Mouse (Mus musculus) forebrain, embryonic 13.5 days (tissue): ENCODE measurements around the gene Dusp22. TPM values are rescaled to one million over a fixed set of nuclear protein-coding genes. Genes with fewer than 3 reads are reported as not detected.

ENCODE experiments used
- ATAC-seq: fragments of 200-750 bp; cut with Nextera tagmentation; 2 replicates; pipeline ENCODE4 v1.8.0; 2017
- H3K27ac ChIP-seq: fragments of 300-500 bp; sonication (generic); 2 replicates; pipeline ENCODE4 v1.5.1; 2015; ENCODE audit warnings: inconsistent platforms, mild to moderate bottlenecking, moderate library complexity
- H3K27me3 ChIP-seq: fragments of 300-500 bp; sonication (generic); 2 replicates; pipeline ENCODE4 v1.6.1; 2015; ENCODE audit warnings: mild to moderate bottlenecking, inconsistent platforms
- H3K36me3 ChIP-seq: fragments of 300-500 bp; sonication (generic); 2 replicates; pipeline ENCODE4 v1.6.1; 2015; ENCODE audit warnings: mild to moderate bottlenecking, inconsistent platforms; ENCODE audit not compliant: poor library complexity, severe bottlenecking
- H3K4me1 ChIP-seq: fragments of 300-500 bp; sonication (generic); 2 replicates; pipeline ENCODE4 v1.6.1; 2015; ENCODE audit warnings: inconsistent platforms
- H3K4me2 ChIP-seq: fragments of 300-500 bp; sonication (generic); 2 replicates; pipeline ENCODE4 v1.6.1; 2015; ENCODE audit warnings: inconsistent platforms, mild to moderate bottlenecking, moderate library complexity
- H3K4me3 ChIP-seq: fragments of 300-500 bp; sonication (generic); 2 replicates; pipeline ENCODE4 v1.5.1; 2015; ENCODE audit warnings: mild to moderate bottlenecking, inconsistent platforms
- H3K9ac ChIP-seq: fragments of 300-500 bp; sonication (generic); 2 replicates; pipeline ENCODE4 v1.6.1; 2015; ENCODE audit warnings: mild to moderate bottlenecking, inconsistent platforms
- H3K9me3 ChIP-seq: fragments of 300-500 bp; sonication (generic); replicated peaks from 2 replicates; pipeline ENCODE4 v1.6.1; 2016; ENCODE audit warnings: inconsistent platforms
- WGBS: fragments of 180-500 bp; shearing (Covaris S2); methylation state at CpG from one replicate; pipeline ENCODE4 v1.1.7; 2015; 5-methylcytosine and 5-hydroxymethylcytosine counted together
- polyA plus RNA-seq: library from polyadenylated mRNA; unstranded; fragments of >200 nt; fragmentation: Nextera tagmentation; extraction: Ambion mirVana; gene quantifications from 2 replicates; pipeline ENCODE4 v1.2.1, GENCODE M21; 2015

Dusp22 gene
- polyA plus RNA-seq, 1 experiment from 2014 or later, result 9.3 TPM

DNA sequence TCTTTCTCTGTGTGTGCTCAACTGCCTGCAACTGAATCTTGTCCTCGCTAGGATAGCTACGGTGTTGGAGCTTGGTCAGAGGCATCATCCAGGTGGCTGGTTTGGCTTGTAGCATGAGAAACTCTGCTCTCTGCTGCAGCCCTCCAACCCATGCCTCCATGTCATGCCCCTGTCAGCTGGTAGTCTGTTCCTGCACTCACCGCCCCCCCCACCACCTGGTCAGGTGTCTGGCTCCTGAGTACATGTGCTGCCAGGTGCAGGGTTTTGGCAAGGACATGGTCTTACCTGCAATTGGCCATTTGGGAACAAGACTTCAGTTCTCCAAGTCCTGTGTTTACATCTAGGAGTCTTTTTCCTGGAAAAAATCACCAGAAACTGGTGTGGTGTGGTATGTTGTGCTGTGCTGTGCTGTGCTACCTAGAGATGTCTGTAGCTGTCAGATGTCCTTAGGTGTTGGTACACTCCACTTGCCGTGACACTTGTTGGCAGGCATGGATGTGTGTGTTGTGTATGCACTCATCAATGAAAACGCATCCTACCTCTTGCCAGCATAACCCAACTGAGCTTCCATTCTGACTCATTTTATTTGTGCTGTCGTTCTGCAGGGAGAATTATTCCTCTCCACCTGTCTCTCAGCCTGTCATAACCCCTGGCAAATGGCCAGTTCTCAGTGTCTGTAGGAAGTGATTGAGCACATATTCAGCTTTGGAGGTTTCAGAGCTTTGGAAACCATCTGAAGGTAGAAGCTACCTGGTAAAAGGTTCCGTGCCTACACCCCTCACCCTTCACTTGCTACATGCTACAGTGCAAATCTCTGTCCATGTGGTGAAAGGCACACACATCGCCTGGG, 44.7 kb downstream of the Dusp22 start:
- no peaks in the 10 kb centered on the region for H3K27me3 ChIP-seq
- no peak overlapping the region for H3K4me3 ChIP-seq
- H3K4me1 ChIP-seq, result no peaks in the 10 kb centered on the region
- H3K27ac ChIP-seq, result no peak overlapping the region
- WGBS, result 90% methylated on average over 8 of the region's 8 CpGs
- H3K36me3 ChIP-seq, result no peaks in the 10 kb centered on the region
- no peak overlapping the region for H3K4me2 ChIP-seq
- H3K9ac ChIP-seq, result no peak overlapping the region
- no peaks in the 10 kb centered on the region for H3K9me3 ChIP-seq
- no peak for ATAC-seq

DNA sequence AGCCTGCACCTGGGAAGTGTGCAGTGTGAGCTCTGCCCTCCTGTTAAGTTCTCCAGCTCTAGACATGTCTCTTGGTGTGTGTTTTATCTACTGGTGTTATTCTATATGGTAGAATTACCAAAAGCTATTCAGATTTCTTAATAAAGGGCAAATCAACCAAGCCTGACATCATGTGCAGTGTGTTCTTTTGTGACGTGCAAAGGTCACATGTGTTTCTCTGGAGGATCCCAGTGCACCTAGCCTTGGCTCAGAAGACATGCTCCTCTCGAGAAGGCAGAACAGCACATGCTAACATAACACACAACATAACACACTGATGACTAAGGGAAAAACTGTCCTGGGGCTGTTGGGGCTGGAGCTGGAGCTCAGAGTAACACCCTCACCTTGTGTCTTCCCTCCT, 51.3 kb downstream of the Dusp22 start:
- no peak for ATAC-seq
- 80% methylated on average over 2 of the region's 2 CpGs for WGBS

DNA sequence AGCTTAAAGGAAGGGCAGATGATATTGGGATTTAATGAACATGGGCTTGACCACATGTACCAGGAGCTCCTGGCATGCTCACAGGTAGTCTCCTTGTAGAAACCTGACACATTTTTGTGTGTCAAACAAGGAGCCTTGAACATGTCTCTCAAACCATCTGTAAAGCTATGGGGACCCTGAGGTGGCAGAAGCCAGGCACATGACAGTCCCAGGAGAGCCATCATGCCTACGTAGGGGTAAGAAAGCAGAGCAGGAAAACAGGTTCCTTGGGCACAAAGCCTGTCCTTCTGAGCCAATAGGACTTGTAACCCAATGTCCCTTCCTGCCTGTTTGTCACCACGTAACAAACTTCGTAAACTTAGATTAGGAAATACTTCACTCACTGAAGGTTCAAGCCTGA, 51.9 kb downstream of the Dusp22 start:
- no peaks in the 10 kb centered on the region for H3K4me1 ChIP-seq
- WGBS, result 99% methylated on average over 3 of the region's 3 CpGs
- H3K4me2 ChIP-seq, result no peak overlapping the region
- no peak for ATAC-seq
- no peak overlapping the region for H3K27ac ChIP-seq
- H3K9me3 ChIP-seq, result no peaks in the 10 kb centered on the region
- H3K27me3 ChIP-seq, result no peaks in the 10 kb centered on the region
- no peak overlapping the region for H3K4me3 ChIP-seq
- H3K36me3 ChIP-seq, result no peaks in the 10 kb centered on the region
- no peak overlapping the region for H3K9ac ChIP-seq

More for the DNA sequence above, 51.3 kb downstream of the Dusp22 start:
- no peak overlapping the region for H3K4me3 ChIP-seq
- H3K36me3 ChIP-seq, result no peaks in the 10 kb centered on the region
- H3K4me1 ChIP-seq, result no peaks in the 10 kb centered on the region
- no peaks in the 10 kb centered on the region for H3K9me3 ChIP-seq
- H3K27me3 ChIP-seq, result no peaks in the 10 kb centered on the region
- no peak overlapping the region for H3K27ac ChIP-seq
- H3K9ac ChIP-seq, result no peak overlapping the region
- no peak overlapping the region for H3K4me2 ChIP-seq

DNA sequence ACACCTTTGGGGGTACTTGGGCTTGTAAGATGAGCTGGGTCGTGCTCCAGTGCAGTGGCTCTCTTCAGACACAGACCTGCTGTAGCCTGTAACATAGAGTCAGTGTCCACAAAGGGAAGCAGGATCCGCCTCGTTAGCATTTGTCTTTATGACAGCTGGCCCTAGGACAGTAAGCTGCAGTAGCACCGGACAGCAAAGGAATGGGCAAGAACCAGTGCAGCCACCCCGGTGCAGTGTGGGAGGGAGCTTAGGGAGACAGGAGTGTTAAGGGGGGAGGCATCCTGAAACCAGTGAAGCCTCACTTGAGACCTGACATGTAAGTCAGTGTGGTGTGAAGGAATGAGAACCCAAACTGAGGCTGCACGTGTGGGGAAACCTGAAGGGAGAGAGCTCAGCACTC, 52.5 kb downstream of the Dusp22 start:
- no peaks in the 10 kb centered on the region for H3K4me1 ChIP-seq
- WGBS, result 79% methylated on average over 6 of the region's 6 CpGs
- H3K27ac ChIP-seq, result no peak overlapping the region
- H3K36me3 ChIP-seq, result no peaks in the 10 kb centered on the region
- H3K4me3 ChIP-seq, result no peak overlapping the region
- H3K9ac ChIP-seq, result no peak overlapping the region
- no peaks in the 10 kb centered on the region for H3K27me3 ChIP-seq
- H3K9me3 ChIP-seq, result no peaks in the 10 kb centered on the region
- no peak for ATAC-seq
- H3K4me2 ChIP-seq, result no peak overlapping the region

DNA sequence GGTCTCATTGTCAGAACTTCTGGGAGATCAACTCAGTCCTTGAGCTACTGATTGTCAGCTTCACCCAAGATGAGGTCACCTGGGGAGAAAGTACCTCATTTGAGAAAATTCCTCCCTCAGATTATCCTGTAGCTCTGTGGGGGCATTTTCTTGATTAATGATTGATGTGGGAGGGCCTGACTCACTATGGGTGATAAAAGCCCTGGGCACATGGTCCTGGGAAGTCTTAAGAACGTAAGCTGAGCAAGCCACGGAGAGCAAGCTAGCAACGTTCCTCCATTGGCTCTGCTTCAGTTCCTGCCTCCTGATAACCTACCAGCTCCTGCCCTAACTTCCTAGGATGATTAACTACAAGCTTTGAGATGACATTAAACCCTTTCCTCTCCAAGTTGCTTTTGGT, 53.8 kb downstream of the Dusp22 start:
- Histone ChIP-seq H3K4me2 (no peak overlapping the region), H3K9me3 (no peaks in the 10 kb centered on the region), H3K9ac (no peak overlapping the region), H3K36me3 (no peaks in the 10 kb centered on the region), H3K27ac (no peak overlapping the region), H3K27me3 (no peaks in the 10 kb centered on the region), H3K4me3 (no peak overlapping the region), H3K4me1 (no peaks in the 10 kb centered on the region)
- no peak for ATAC-seq
- 90% methylated on average over 3 of the region's 3 CpGs for WGBS

DNA sequence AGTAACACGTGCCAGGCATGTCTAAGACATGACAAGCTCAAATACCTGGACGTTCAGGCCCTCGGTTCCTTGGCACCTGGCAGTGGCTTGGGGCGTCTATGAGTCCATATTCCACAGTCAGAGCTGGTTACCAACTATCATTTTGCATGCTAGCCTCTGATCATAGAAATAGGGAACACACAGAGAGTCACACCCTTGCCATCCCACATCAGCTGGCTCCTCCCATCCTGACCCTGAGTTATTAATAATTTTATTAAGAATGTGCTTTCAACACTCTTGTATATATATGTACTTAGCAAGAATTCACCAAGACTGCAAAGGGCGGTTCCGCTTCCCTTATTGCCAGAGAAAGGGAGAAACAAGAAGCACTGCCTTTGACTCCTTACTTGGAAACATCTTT, 54.8 kb downstream of the Dusp22 start:
- Histone ChIP-seq H3K9ac (no peak overlapping the region), H3K4me3 (no peak overlapping the region), H3K4me2 (no peak overlapping the region), H3K27ac (no peak overlapping the region), H3K36me3 (no peaks in the 10 kb centered on the region), H3K4me1 (no peaks in the 10 kb centered on the region), H3K27me3 (no peaks in the 10 kb centered on the region), H3K9me3 (no peaks in the 10 kb centered on the region)
- 92% methylated on average over 6 of the region's 6 CpGs for WGBS
- no peak for ATAC-seq

DNA sequence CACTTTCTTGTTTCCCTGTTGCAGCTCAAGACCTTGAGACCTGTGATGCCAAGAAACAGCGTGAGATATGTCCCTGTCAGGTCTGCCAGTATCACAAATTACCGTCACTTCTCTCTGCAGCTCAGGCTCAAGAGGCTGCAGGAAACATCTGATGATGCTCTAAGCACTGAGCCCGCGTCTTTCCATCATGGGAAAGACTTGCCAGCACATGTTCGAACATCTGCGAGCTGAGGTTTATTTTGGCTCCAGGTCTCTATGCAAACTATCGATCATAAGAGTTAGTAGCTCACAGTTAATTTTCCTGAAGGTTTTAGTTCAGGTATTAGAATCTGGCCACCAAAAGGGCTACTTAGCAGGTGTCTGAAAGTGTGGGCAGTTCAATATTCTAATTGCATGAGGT, 55.3 kb downstream of the Dusp22 start:
- WGBS, result 97% methylated on average over 7 of the region's 7 CpGs
- Histone ChIP-seq H3K4me3 (no peak overlapping the region), H3K9me3 (no peaks in the 10 kb centered on the region), H3K27me3 (no peaks in the 10 kb centered on the region), H3K4me2 (no peak overlapping the region), H3K36me3 (no peaks in the 10 kb centered on the region), H3K27ac (no peak overlapping the region), H3K4me1 (no peaks in the 10 kb centered on the region), H3K9ac (no peak overlapping the region)
- ATAC-seq, result no peak

DNA sequence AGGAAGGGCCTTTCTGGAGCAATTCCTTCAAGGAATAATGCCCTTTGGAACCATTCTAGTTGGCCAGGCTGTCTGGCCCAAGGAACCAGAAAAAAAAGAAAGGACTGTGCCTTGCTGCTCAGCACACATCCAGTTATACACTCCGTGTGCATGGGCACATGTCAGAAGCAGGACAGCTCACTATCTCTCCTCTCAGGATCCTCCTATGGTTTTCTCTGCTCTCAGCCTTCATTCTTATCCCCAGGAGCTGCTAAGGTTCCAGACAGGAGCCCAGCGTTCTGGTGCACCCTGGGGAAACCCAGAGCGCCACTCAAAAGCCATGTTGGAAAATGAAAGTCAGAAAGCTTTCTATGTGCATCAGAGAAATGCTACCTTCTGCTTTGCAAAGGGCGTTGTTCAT, 55.8 kb downstream of the Dusp22 start:
- H3K27me3 ChIP-seq, result no peaks in the 10 kb centered on the region
- H3K27ac ChIP-seq, result no peak overlapping the region
- ATAC-seq, result no peak
- no peaks in the 10 kb centered on the region for H3K36me3 ChIP-seq
- no peak overlapping the region for H3K9ac ChIP-seq
- no peak overlapping the region for H3K4me3 ChIP-seq
- WGBS, result 89% methylated on average over 4 of the region's 4 CpGs
- no peak overlapping the region for H3K4me2 ChIP-seq
- no peaks in the 10 kb centered on the region for H3K9me3 ChIP-seq
- H3K4me1 ChIP-seq, result no peaks in the 10 kb centered on the region

DNA sequence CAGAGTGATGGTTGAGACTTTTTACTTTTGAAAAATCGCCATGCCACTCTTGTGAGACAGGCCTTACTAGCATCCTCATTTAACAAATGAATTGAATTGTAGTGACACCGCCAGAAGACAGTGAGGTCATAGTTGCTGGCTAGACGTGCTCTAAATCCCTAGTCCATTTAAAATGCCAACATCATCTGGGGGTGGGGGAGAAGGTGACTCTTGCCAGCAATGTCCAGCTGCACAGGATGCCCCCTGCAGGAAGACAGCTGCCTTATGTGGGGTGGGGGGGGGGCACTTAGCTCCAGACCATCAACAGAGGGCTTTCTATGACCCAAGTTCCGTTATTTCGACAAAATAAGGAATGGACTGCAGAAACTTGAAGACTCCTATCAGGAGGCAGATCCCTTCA, 56.8 kb downstream of the Dusp22 start:
- H3K27me3 ChIP-seq, result no peaks in the 10 kb centered on the region
- no peak overlapping the region for H3K4me2 ChIP-seq
- H3K27ac ChIP-seq, result no peak overlapping the region
- H3K4me3 ChIP-seq, result no peak overlapping the region
- no peaks in the 10 kb centered on the region for H3K36me3 ChIP-seq
- H3K4me1 ChIP-seq, result no peaks in the 10 kb centered on the region
- H3K9me3 ChIP-seq, result no peaks in the 10 kb centered on the region
- H3K9ac ChIP-seq, result no peak overlapping the region
- WGBS, result 72% methylated on average over 5 of the region's 5 CpGs
- ATAC-seq, result no peak

DNA sequence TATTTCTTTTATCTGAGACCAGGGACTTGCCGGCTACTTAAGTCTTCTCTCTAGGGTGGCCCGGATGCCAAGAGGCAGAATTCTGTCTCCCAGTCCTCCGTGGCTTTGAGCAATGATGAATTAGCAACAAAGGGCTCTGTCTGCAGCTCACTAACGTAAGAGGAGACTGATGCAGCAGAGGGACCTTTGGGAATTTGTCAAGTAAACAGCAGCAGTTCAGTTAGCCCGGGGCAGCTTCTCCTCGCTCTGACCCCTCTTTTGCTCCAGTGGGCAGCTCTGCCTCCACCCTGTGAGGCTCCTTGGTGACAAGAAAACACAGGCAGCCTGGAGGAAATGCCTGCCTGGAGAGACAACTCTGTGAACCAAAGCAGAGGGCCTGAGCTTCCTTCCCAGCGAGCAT, 62.8 kb downstream of the Dusp22 start:
- H3K4me1 ChIP-seq, result peaks cover 4% of the 10 kb centered on the region; the same call in 1 of the 2 replicates
- no peak overlapping the region for H3K4me2 ChIP-seq
- no peaks in the 10 kb centered on the region for H3K36me3 ChIP-seq
- no peaks in the 10 kb centered on the region for H3K27me3 ChIP-seq
- H3K9ac ChIP-seq, result no peak overlapping the region
- H3K27ac ChIP-seq, result no peak overlapping the region
- no peaks in the 10 kb centered on the region for H3K9me3 ChIP-seq
- 17% methylated on average over 7 of the region's 7 CpGs for WGBS
- no peak overlapping the region for H3K4me3 ChIP-seq
- ATAC-seq, result no peak

DNA sequence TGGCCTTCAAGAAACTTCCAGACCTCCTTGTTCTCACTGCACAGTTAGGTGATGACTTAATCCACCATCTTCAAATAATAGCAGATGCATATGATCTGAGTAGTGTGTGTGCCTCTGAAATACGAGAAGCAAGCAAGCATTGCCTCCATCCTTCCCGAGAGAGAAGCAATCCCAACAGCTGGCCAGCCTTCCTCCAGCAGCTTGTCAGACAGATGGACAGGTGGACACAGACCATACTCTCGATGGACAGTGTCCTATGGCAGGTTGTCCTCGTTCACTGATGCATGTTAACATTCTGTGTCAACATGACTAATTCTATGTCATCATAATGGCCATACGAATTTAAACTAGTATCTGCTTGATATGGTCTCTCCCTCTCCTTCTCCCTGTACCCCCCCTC, 63.5 kb downstream of the Dusp22 start:
- 65% methylated on average over 5 of the region's 5 CpGs for WGBS
- no peak overlapping the region for H3K9ac ChIP-seq
- no peak overlapping the region for H3K27ac ChIP-seq
- no peaks in the 10 kb centered on the region for H3K36me3 ChIP-seq
- H3K4me1 ChIP-seq, result peaks cover 4% of the 10 kb centered on the region; the same call in 1 of the 2 replicates
- no peaks in the 10 kb centered on the region for H3K27me3 ChIP-seq
- ATAC-seq, result no peak
- H3K9me3 ChIP-seq, result no peaks in the 10 kb centered on the region
- no peak overlapping the region for H3K4me2 ChIP-seq
- no peak overlapping the region for H3K4me3 ChIP-seq

DNA sequence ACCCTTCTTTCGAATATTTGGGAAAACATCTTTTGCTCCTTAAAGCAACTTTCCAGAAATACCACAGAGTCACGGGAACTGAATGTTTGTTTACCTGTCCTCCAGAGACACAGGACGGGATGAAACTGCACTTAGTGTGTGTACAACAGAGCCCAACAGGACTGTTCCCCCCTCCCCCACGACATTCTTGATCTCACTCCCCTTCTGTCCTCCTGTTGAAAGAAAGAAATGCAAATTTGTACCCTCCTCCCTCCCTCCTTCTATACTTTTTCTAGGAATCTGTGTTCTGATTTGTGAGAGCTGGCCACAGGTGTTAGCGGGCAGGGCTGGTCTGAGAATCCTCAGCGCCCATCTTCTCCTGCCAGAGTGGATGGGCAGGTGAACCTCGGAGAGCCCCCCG, 64.1 kb downstream of the Dusp22 start:
- H3K4me2 ChIP-seq, result no peak overlapping the region
- H3K27me3 ChIP-seq, result no peaks in the 10 kb centered on the region
- no peak overlapping the region for H3K9ac ChIP-seq
- H3K4me3 ChIP-seq, result no peak overlapping the region
- H3K27ac ChIP-seq, result no peak overlapping the region
- H3K36me3 ChIP-seq, result no peaks in the 10 kb centered on the region
- WGBS, result 65% methylated on average over 8 of the region's 8 CpGs
- H3K9me3 ChIP-seq, result no peaks in the 10 kb centered on the region
- peaks cover 4% of the 10 kb centered on the region; the same call in 1 of the 2 replicates for H3K4me1 ChIP-seq
- no peak for ATAC-seq
